Mouse (Mus musculus): Measurements from ENCODE around the gene Atp1b4.

DNA sequence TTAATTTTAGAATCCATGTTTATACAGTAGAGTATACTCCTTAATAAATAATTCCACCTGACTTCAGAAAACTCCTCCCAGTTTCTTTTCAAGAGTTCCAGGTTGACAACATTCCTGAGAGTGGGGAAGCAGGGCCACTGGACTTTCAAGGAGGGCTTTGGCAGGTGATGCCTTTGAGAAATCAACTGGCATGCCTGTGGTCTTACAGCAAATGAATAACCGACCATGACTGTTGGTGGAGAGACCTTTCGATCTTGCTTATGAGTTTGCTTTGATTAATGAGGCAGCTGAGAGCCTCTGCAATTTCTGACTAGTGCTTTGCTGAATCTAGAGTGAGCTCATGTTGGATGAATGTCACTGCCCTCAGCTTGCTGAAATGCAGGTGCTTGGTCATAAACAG, 4.9 kb upstream of the Atp1b4 start:
- TF ChIP-seq CTCF (conservative IDR thresholded peaks at IDR 0.05; ENCODE audit: insufficient read depth, insufficient read length, low read depth, low read length) (no peak), POLR2A (IDR thresholded peaks at IDR 0.05; ENCODE audit: low read depth, low read length) (no peak)

Measured in kidney, adult 2 months (tissue).